Mouse (Mus musculus): ENCODE results near the gene Helq. TPM values are rescaled to one million over a fixed set of nuclear protein-coding genes. Genes with fewer than 3 reads are reported as not detected.

Helq gene
- polyA plus RNA-seq, 1 experiment from 2014 or later, result 10.9 TPM

DNA sequence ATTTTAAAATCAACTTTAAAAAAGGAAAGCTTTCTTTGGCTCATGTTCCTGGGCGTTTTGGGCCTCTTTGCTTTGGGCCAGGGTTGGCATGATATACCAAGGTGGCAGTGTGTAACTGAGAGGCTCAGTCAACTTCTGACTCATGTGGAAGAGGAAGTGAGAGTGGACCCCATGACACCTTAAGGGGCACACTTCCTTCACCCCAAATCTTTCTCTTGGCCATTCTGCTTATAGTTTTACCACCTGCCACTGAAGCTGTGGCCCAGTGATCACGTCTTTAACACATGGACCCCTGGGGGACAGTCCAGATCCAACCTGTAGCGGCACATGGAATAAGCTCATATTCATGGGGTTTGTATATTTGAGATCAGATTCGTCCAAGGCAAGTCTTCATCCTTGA, 72.4 kb downstream of the Helq start:
- WGBS, result 72% methylated on average over 4 of the region's 4 CpGs
- Histone ChIP-seq H3K36me3 (ENCODE audit: control insufficient read depth, insufficient read depth, low read length) (no peaks in the 10 kb centered on the region), H3K27ac (ENCODE audit: low read length) (no peak overlapping the region), H3K27me3 (ENCODE audit: control insufficient read depth, insufficient read depth, low read depth, low read length) (no peaks in the 10 kb centered on the region), H3K4me1 (replicated peaks; ENCODE audit: control insufficient read depth, insufficient read depth, low read length) (no peaks in the 10 kb centered on the region), H3K4me2 (ENCODE audit: low read depth, low read length) (no peak overlapping the region), H3K9me3 (ENCODE audit: control insufficient read depth, low read length) (no peaks in the 10 kb centered on the region), H3K9ac (ENCODE audit: low read length) (no peak overlapping the region), H3K4me3 (ENCODE audit: low read length) (no peak overlapping the region)
- ATAC-seq (ENCODE audit: low read depth), result no peak

DNA sequence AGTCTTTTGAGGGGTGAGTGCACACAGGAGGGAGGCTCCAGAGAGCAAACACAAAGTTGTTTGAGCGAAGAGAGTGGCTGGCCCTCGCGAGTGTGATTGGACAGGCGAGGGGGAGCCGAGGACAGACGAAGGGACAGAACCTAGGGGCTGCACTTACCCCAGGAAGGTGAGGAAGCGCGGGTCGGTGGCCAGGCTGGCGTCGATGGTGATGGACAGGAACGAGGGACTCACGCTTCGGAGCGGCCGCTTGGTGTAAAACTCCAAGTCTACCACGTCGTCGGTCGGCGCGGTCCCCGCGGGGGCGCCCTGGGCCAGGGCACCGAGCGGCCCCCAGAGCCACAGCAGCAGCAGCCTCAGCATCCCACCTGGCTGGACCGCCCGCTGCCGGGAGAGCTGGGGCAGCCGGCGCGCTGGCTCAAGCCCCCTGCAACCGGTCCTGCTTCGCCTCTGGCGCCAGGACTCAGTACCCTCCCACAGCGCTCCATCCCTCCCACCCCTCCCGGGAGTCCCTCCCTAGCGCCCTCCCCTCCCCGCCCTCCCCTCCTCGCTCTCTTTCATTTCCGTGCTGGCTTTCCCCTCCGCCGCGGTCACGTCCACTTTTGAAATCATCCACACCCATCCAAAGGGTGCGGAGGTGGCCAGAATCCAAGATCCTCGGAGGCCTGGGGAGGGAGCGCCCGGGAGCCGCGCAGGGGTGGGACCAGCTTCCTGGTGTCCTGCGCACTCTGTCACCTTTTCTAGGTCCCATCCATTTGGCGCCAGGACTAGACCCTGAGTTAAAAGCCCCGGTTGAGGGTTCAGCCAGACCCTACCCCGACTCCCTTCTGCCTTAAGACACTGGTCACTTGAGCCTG, 78.9 kb downstream of the Helq start, which contains the start of gene Hpse:
TSS of gene Hpse (minus strand) at position 482 of the 854 bp plus-strand sequence.
- Histone ChIP-seq H3K9ac (ENCODE audit: low read length) (peak within 1 kb of the TSS; percentile 64), H3K27ac (ENCODE audit: low read length) (no peak within 1 kb of the TSS), H3K9me3 (ENCODE audit: control insufficient read depth, low read length) (no peaks in the 10 kb centered on the region), H3K27me3 (ENCODE audit: control insufficient read depth, insufficient read depth, low read depth, low read length) (no peaks in the 10 kb centered on the region), H3K4me2 (ENCODE audit: low read depth, low read length) (peak within 1 kb of the TSS; percentile 97), H3K4me1 (replicated peaks; ENCODE audit: control insufficient read depth, insufficient read depth, low read length) (peaks cover 7% of the 10 kb centered on the region; the same call in 1 of the 2 replicates), H3K36me3 (ENCODE audit: control insufficient read depth, insufficient read depth, low read length) (no peaks in the 10 kb centered on the region), H3K4me3 (ENCODE audit: low read length) (peak within 1 kb of the TSS; percentile 64)
- under 1% methylated on average over 54 of the region's 56 CpGs for WGBS
- ATAC-seq (ENCODE audit: low read depth), result peak; percentile 91

DNA sequence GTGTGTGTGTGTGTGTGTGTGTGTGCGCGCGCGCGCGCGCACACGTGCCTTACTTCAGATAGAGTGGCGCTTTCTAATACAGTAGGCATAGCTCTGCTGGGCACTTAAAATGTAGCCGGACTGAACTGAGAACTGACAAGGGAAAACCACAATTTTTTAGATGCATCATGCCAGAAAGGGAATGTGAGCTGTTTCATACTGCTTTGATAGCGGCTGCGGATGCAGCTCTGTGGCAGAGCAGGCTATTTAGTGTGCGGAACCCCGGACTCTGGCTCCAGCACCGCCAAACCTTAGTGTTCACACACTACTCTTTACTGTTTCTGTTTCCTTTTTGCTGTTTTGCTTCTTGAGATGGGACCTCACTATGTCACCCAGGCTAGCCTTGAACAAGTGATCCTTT, 81.6 kb downstream of the Helq start:
- no peaks in the 10 kb centered on the region for H3K9me3 ChIP-seq (ENCODE audit: control insufficient read depth, low read length)
- 93% methylated on average over 15 of the region's 15 CpGs for whole genome bisulfite sequencing
- ATAC-seq (ENCODE audit: low read depth), result no peak

More for the DNA sequence above, 81.6 kb downstream of the Helq start:
- H3K27ac ChIP-seq (ENCODE audit: low read length), result no peak overlapping the region
- no peak overlapping the region for H3K4me3 ChIP-seq (ENCODE audit: low read length)
- H3K9ac ChIP-seq (ENCODE audit: low read length), result no peak overlapping the region
- no peaks in the 10 kb centered on the region for H3K36me3 ChIP-seq (ENCODE audit: control insufficient read depth, insufficient read depth, low read length)
- no peak overlapping the region for H3K4me2 ChIP-seq (ENCODE audit: low read depth, low read length)
- no peaks in the 10 kb centered on the region for H3K27me3 ChIP-seq (ENCODE audit: control insufficient read depth, insufficient read depth, low read depth, low read length)
- H3K4me1 ChIP-seq (replicated peaks; ENCODE audit: control insufficient read depth, insufficient read depth, low read length), result peaks cover 7% of the 10 kb centered on the region; the same call in 1 of the 2 replicates

Other genes with a start within 250 kb of the Helq start
- gene Plac8, start 226.4 kb downstream of the Helq start, polyA plus RNA-seq (2015; fragmentation: Nextera tagmentation; extraction: Ambion mirVana), result 12.5 and 16.7 TPM in 2 replicates
- 44.1 and 47.2 TPM in 2 replicates for gene Coq2, start 123.5 kb downstream of the Helq start, polyA plus RNA-seq (2015; fragmentation: Nextera tagmentation; extraction: Ambion mirVana)
- gene Hpse, start 78.9 kb downstream of the Helq start, polyA plus RNA-seq (2015; fragmentation: Nextera tagmentation; extraction: Ambion mirVana), result 6.2 TPM in 2 replicates
- gene Mrps18c, start within 50 bp of the Helq start, polyA plus RNA-seq (2015; fragmentation: Nextera tagmentation; extraction: Ambion mirVana), result 154 and 158 TPM in 2 replicates
- 32.2 and 33.0 TPM in 2 replicates for gene Abraxas1, start 22.4 kb upstream of the Helq start, polyA plus RNA-seq (2015; fragmentation: Nextera tagmentation; extraction: Ambion mirVana)
- gene Gpat3, start 47.1 kb upstream of the Helq start, polyA plus RNA-seq (2015; fragmentation: Nextera tagmentation; extraction: Ambion mirVana), result 1.6 and 2.8 TPM in 2 replicates

Data from lung, embryonic 16.5 days (tissue).